Mouse (Mus musculus) MEL (cell line): ENCODE measurements around the gene Fgr. TPM values are rescaled to one million over a fixed set of nuclear protein-coding genes. Genes with fewer than 3 reads are reported as not detected.

Source experiments
- DNase-seq: peaks from one replicate; pipeline ENCODE4 v3.0.0; 2011; ENCODE audit warnings: low read depth, low spot score
- H3K27ac ChIP-seq: 2 replicates; pipeline ENCODE4 v1.5.1; 2012; ENCODE audit warnings: low read depth, mild to moderate bottlenecking, control low read depth, low read length, moderate library complexity; ENCODE audit not compliant: control insufficient read depth
- H3K27me3 ChIP-seq, 2 experiments: fragments of 150-350 bp in 1 of 2; sonication (generic) in 1 of 2; 2 replicates each; pipeline ENCODE4 v1.6.1; 2012; ENCODE audit warnings: low read length in 2 of 2, mild to moderate bottlenecking in 2 of 2, improper control_type of control experiment in 1 of 2, moderate library complexity in 1 of 2; ENCODE audit not compliant: insufficient read depth in 2 of 2, control insufficient read depth in 1 of 2
- H3K36me3 ChIP-seq, 2 experiments: 2 replicates each; pipeline ENCODE4 v1.6.1; 2012 to 2014; ENCODE audit warnings: low read length in 2 of 2, improper control_type of control experiment in 1 of 2, inconsistent platforms in 1 of 2, mild to moderate bottlenecking in 1 of 2; ENCODE audit not compliant: insufficient read depth in 2 of 2, control insufficient read depth in 1 of 2
- H3K4me1 ChIP-seq, 2 experiments: fragments of 150-350 bp in 1 of 2; sonication (generic) in 1 of 2; 2 replicates each; pipeline ENCODE4 v1.6.1; 2012; ENCODE audit warnings: low read length in 2 of 2, improper control_type of control experiment in 1 of 2, mild to moderate bottlenecking in 1 of 2; ENCODE audit not compliant: insufficient read depth in 2 of 2, control insufficient read depth in 1 of 2
- H3K4me3 ChIP-seq, 2 experiments: fragments of 150-350 bp in 1 of 2; sonication (generic) in 1 of 2; 2 replicates each; pipeline ENCODE4 v1.5.1; 2012; ENCODE audit warnings: low read depth in 2 of 2, low read length in 2 of 2, mild to moderate bottlenecking in 2 of 2, moderate library complexity in 2 of 2, control low read depth in 1 of 2, improper control_type of control experiment in 1 of 2; ENCODE audit not compliant: control insufficient read depth in 1 of 2, insufficient read depth in 1 of 2
- H3K79me2 ChIP-seq: 2 replicates; pipeline ENCODE4 v1.6.1; 2012; ENCODE audit warnings: mild to moderate bottlenecking, low read length, moderate library complexity; ENCODE audit not compliant: control insufficient read depth, poor library complexity, insufficient read depth
- H3K9ac ChIP-seq: 2 replicates; pipeline ENCODE4 v1.6.1; 2012; ENCODE audit warnings: low read depth, mild to moderate bottlenecking, control low read depth, low read length, moderate library complexity; ENCODE audit not compliant: control insufficient read depth, poor library complexity, severe bottlenecking
- H3K9me3 ChIP-seq: fragments of 150-350 bp; sonication (generic); replicated peaks from 2 replicates; pipeline ENCODE4 v1.6.1; 2012; ENCODE audit warnings: mild to moderate bottlenecking, low read length, improper control_type of control experiment, moderate library complexity; ENCODE audit not compliant: insufficient read depth
- BHLHE40 ChIP-seq: IDR thresholded peaks from 2 replicates; pipeline ENCODE4 v1.6.1; 2012; ENCODE audit warnings: low read depth, mild to moderate bottlenecking, inconsistent platforms, low read length, improper control_type of control experiment, borderline replicate concordance
- CHD1 ChIP-seq: IDR thresholded peaks from 2 replicates; pipeline ENCODE4 v1.6.1; 2012; ENCODE audit warnings: low read depth, mild to moderate bottlenecking, inconsistent platforms, low read length, improper control_type of control experiment
- CTCF ChIP-seq, 3 experiments: IDR thresholded peaks in 2 of 3; conservative IDR thresholded peaks in 1 of 3; 2 replicates each; pipeline ENCODE4 v1.5.1; 2011 to 2012; ENCODE audit warnings: low read length in 3 of 3, low read depth in 2 of 3, mild to moderate bottlenecking in 2 of 3, improper control_type of control experiment in 1 of 3, inconsistent platforms in 1 of 3, mixed read lengths in 1 of 3, moderate library complexity in 1 of 3; ENCODE audit not compliant: control insufficient read depth in 1 of 3, insufficient read depth in 1 of 3, poor library complexity in 1 of 3, severe bottlenecking in 1 of 3
- EP300 ChIP-seq, 2 experiments: IDR thresholded peaks; 2 replicates each; pipeline ENCODE4 v1.6.1; 2011; ENCODE audit warnings: improper control_type of control experiment in 2 of 2, low read length in 2 of 2, low read depth in 1 of 2, mild to moderate bottlenecking in 1 of 2
- HCFC1 ChIP-seq: IDR thresholded peaks from 2 replicates; pipeline ENCODE4 v1.6.1; 2012; ENCODE audit warnings: low read depth, mild to moderate bottlenecking, inconsistent platforms, low read length, improper control_type of control experiment, moderate library complexity
- JUND ChIP-seq: IDR thresholded peaks from 2 replicates; pipeline ENCODE4 v1.6.1; 2011; ENCODE audit warnings: low read depth, mild to moderate bottlenecking, improper control_type of control experiment, low read length
- KAT2A ChIP-seq: conservative IDR thresholded peaks from 2 replicates; pipeline ENCODE4 v1.6.1; 2012; ENCODE audit warnings: low read depth, low read length, improper control_type of control experiment, inconsistent platforms
- MAFK ChIP-seq: IDR thresholded peaks from 2 replicates; pipeline ENCODE4 v1.6.1; 2011; ENCODE audit warnings: low read depth, mild to moderate bottlenecking, low read length, improper control_type of control experiment, borderline replicate concordance
- MAZ ChIP-seq: IDR thresholded peaks from 2 replicates; pipeline ENCODE4 v1.6.1; 2012; ENCODE audit warnings: low read depth, mild to moderate bottlenecking, inconsistent platforms, low read length, improper control_type of control experiment
- MEF2A ChIP-seq: IDR thresholded peaks from 2 replicates; pipeline ENCODE4 v1.6.1; 2014; ENCODE audit warnings: low read depth, mild to moderate bottlenecking, inconsistent platforms, low read length, improper control_type of control experiment; ENCODE audit not compliant: poor library complexity, insufficient replicate concordance, severe bottlenecking; ENCODE audit errors: extremely low read depth
- MYB ChIP-seq: IDR thresholded peaks from 2 replicates; pipeline ENCODE4 v1.6.1; 2011; ENCODE audit warnings: mild to moderate bottlenecking, low read depth, low read length, improper control_type of control experiment
- NELFE ChIP-seq: IDR thresholded peaks from 2 replicates; pipeline ENCODE4 v1.6.1; 2011; ENCODE audit warnings: low read depth, low read length, improper control_type of control experiment
- NRF1 ChIP-seq: IDR thresholded peaks from 2 replicates; pipeline ENCODE4 v1.6.1; 2014; ENCODE audit warnings: low read depth, mild to moderate bottlenecking, inconsistent platforms, low read length, improper control_type of control experiment, moderate library complexity; ENCODE audit not compliant: poor library complexity, insufficient read depth, severe bottlenecking
- POLR2AphosphoS2 ChIP-seq: IDR thresholded peaks from 2 replicates; pipeline ENCODE4 v1.6.1; 2011; ENCODE audit warnings: low read length, improper control_type of control experiment
- POLR2AphosphoS5 ChIP-seq: IDR thresholded peaks from 2 replicates; pipeline ENCODE4 v1.6.1; 2012; ENCODE audit warnings: low read depth, borderline replicate concordance, mild to moderate bottlenecking, inconsistent platforms, low read length, moderate library complexity, mixed read lengths
- RAD21 ChIP-seq: IDR thresholded peaks from 2 replicates; pipeline ENCODE4 v1.6.1; 2011; ENCODE audit warnings: mild to moderate bottlenecking, low read depth, low read length, improper control_type of control experiment
- RCOR1 ChIP-seq: IDR thresholded peaks from 2 replicates; pipeline ENCODE4 v1.6.1; 2012; ENCODE audit warnings: low read depth, mild to moderate bottlenecking, inconsistent platforms, low read length, improper control_type of control experiment
- TAL1 ChIP-seq: IDR thresholded peaks from 2 replicates; pipeline ENCODE4 v1.6.1; 2012; ENCODE audit warnings: mild to moderate bottlenecking, inconsistent platforms, low read length, moderate library complexity, mixed read lengths
- TCF12 ChIP-seq: IDR thresholded peaks from 2 replicates; pipeline ENCODE4 v1.6.1; 2014; ENCODE audit warnings: low read depth, mild to moderate bottlenecking, inconsistent platforms, low read length, improper control_type of control experiment, moderate library complexity
- UBTF ChIP-seq: IDR thresholded peaks from 2 replicates; pipeline ENCODE4 v1.6.1; 2012; ENCODE audit warnings: low read depth, mild to moderate bottlenecking, inconsistent platforms, low read length, improper control_type of control experiment, moderate library complexity, borderline replicate concordance; ENCODE audit not compliant: insufficient read depth
- USF1 ChIP-seq: IDR thresholded peaks from 2 replicates; pipeline ENCODE4 v1.6.1; 2014; ENCODE audit warnings: low read depth, mild to moderate bottlenecking, inconsistent platforms, low read length, improper control_type of control experiment, moderate library complexity
- ZKSCAN1 ChIP-seq: IDR thresholded peaks from 2 replicates; pipeline ENCODE4 v1.6.1; 2012; ENCODE audit warnings: low read depth, mild to moderate bottlenecking, inconsistent platforms, low read length, improper control_type of control experiment, moderate library complexity
- polyA plus RNA-seq, 2 experiments: library from polyadenylated mRNA; stranded (reverse) in 1 of 2; unstranded in 1 of 2; fragments of >175 nt in 1 of 2; fragments of >200 nt in 1 of 2; gene quantifications; 2 replicates each; pipeline versions ENCODE4 v1.2.1 to v1.2.4; 2012; ENCODE audit warnings: low replicate concordance in 2 of 2, low read depth in 1 of 2; ENCODE audit not compliant: insufficient read length in 2 of 2, insufficient read depth in 1 of 2, missing spikeins in 1 of 2
- total RNA-seq: library from RNA; depleted of rRNA; stranded (reverse); fragments of 300-350 nt; gene quantifications from 2 replicates; pipeline ENCODE4 v1.2.3, GENCODE M21; 2012

The Fgr gene
- total and polyA plus RNA-seq, 3 experiments, result not detected

GRCm38 (mm10) chr4:132930784-132931183 is 43.1 kb upstream of the Fgr start (continued):
- no peak for TF ChIP-seq RCOR1
- peak; percentile 95 for TF ChIP-seq RAD21
- TF ChIP-seq ZKSCAN1, result no peak
- TF ChIP-seq BHLHE40, result no peak
- no peak for TF ChIP-seq MAFK
- no peak for TF ChIP-seq POLR2AphosphoS2
- TF ChIP-seq HCFC1, result no peak
- TF ChIP-seq EP300 (IDR thresholded peaks at IDR 0.05; ENCODE audit: low read depth in 1 of 2, low read length in 2 of 2), result no peak
- TF ChIP-seq KAT2A, result no peak
- TF ChIP-seq USF1, result no peak
- TF ChIP-seq CTCF (IDR thresholded peaks at IDR 0.05 in 2 of 3, conservative IDR thresholded peaks at IDR 0.05 in 1 of 3; ENCODE audit: control insufficient read depth in 1 of 3, insufficient read depth in 1 of 3, low read depth in 2 of 3, low read length in 3 of 3, poor library complexity in 1 of 3, severe bottlenecking in 1 of 3), result peak; percentile 71 to 90 (median 71)
- TF ChIP-seq CHD1, result no peak
- 0 out of 2 replicates have a peak, but pooled peaks have one; percentile 36 for TF ChIP-seq JUND
- TF ChIP-seq NRF1, result no peak
- TF ChIP-seq UBTF, result no peak
- TF ChIP-seq MEF2A, result no peak

- H3K27me3 ChIP-seq, result peaks cover 8 to 10% of the 10 kb centered on the region in 2 experiments
- H3K27ac ChIP-seq, result no peak overlapping the region
- TF ChIP-seq MAZ (no peak), BHLHE40 (no peak), TCF12 (no peak), JUND (no peak), MYB (no peak), NRF1 (no peak), TAL1 (no peak), POLR2AphosphoS5 (no peak), CHD1 (no peak), NELFE (no peak)
Measured at GRCm38 (mm10) chr4:132932752-132933404, 41.0 kb upstream of the Fgr start.

More at GRCm38 (mm10) chr4:132932752-132933404, 41.0 kb upstream of the Fgr start:
- H3K79me2 ChIP-seq, result no peaks in the 10 kb centered on the region
- H3K4me1 ChIP-seq, result no peaks in the 10 kb centered on the region
- H3K9ac ChIP-seq, result no peak overlapping the region
- no peak overlapping the region for H3K4me3 ChIP-seq
- H3K9me3 ChIP-seq, result no peaks in the 10 kb centered on the region
- no peaks in the 10 kb centered on the region for H3K36me3 ChIP-seq
- DNase-seq, result no peak
